Mouse (Mus musculus) C2C12 (cell line): Measurements from ENCODE around the gene Ifitm10.

Experiments
- CTCF ChIP-seq: IDR thresholded peaks from one replicate; pipeline ENCODE4 v1.5.1; 2011; ENCODE audit not compliant: control insufficient read depth, insufficient read depth, insufficient read length
- MAX ChIP-seq: IDR thresholded peaks from one replicate; pipeline ENCODE4 v1.6.1; 2011; ENCODE audit warnings: mild to moderate bottlenecking, control low read depth

DNA sequence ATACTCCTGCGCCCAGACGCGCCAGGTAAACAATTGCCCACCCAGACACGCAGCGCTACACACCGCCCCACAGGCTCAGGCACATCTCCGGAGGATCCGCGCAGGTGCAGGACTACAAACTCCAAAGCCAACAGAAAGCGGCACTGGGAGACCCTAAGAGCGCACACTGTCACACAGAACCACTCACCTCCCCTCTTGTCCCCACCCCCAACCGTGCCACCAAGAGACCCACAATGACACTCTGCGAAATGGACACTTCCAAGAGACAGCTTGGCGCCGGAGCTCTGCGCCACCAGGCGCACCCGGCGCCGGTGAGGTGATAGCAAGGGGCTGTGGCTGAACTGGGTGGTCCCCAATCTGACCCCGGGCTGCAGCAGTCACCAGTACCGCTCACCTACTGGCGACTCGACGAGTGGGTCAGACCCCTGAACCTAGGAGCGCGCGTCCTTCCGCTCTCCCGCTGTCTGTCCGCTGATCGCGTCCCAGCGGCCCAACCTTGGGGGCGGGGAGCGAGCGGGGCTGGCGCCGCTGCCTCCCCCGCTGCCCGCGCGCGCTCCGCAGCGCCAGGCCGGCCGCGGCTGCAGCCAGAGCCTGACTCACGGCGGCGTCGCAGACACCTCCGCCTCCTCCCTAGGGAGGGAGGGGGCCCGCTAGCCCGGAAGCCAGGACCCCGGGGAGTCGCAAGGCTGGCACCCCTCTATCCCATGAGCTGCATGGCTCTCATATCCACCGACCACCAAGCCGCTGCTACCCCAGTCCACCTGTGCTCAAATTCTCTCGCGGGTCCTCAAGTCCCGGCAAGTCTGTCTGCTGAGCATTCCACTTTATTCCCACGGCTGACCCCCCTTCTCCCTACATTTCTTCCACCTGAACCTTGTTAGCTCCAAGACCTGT lies 1.5 kb downstream of the Ifitm10 start:
- TF ChIP-seq MAX (no peak), CTCF (no peak)
